ENCODE assay signal across 12 mouse cellular contexts in the genomic region with DNA sequence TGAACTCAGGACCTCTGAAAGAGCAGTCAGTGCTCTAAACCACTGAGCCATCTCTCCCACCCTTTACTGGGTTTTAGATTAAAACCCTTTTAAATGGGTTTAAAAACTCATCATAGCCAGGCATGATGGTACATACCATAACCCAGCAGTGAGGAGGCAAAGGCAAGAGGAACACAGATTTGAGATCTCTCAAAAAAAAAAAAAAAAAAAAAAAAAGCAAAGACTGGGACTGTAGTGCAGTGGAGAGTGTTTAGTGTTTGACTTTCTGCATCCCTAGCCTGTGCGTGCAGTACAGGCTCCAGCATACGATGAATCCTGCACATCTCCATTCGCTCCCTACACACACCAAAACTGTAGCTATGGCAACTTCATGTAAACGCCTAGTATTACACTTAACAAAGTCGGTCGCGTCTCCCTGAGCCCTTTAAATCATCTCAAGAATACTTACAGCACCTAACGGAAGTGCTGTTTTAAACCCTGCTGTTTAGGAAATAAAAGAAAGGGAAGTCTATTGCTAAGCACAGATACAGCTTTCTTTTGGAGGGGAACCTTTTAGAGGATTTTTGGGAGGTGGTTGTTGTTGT. TPM values are rescaled to one million over a fixed set of nuclear protein-coding genes. Genes with fewer than 3 reads are reported as not detected.
DNase-seq lines count a peak whose midpoint lies in the region; ATAC-seq lines count a peak whose summit lies in the region.
"Had no signal": no experiment of that assay in that cellular context is flagged by ENCODE, and none has a peak within 500 bp of the region (broad histone marks: within the 10 kb centered on the region; RNA-seq: fewer than 3 reads in every experiment).

No protein-coding gene starts in this region.

- ATAC-seq in kidney, embryonic 15.5 days (replicated peaks; ENCODE audit: low FRiP score), result 0 out of 2 replicates have a peak, but pooled peaks have one; percentile 43
- no peak for ATAC-seq in heart, embryonic 11.5 days (replicated peaks; ENCODE audit: insufficient number of reproducible peaks, low FRiP score, low TSS enrichment)

- H3K27ac ChIP-seq in kidney, embryonic 15.5 days, result no peak overlapping the region
- H3K27ac ChIP-seq in macrophage, result peak overlapping the region; percentile 59
- no peak overlapping the region for H3K27ac ChIP-seq in heart, embryonic 11.5 days (ENCODE audit: low read depth, low read length)
- H3K27ac ChIP-seq: limb, embryonic 13.5 days had no signal

- no peak overlapping the region for H3K4me3 ChIP-seq in kidney, embryonic 15.5 days (replicated peaks)
- no peak overlapping the region for H3K4me3 ChIP-seq in macrophage (ENCODE audit: inconsistent target)
- H3K4me3 ChIP-seq in heart, embryonic 11.5 days (ENCODE audit: low read depth, low read length), result no peak overlapping the region
- H3K4me3 ChIP-seq: hindbrain, embryonic 10.5 days; limb, embryonic 13.5 days had no signal

- no peak overlapping the region for H3K9ac ChIP-seq in kidney, embryonic 15.5 days
- no peak overlapping the region for H3K9ac ChIP-seq in heart, embryonic 11.5 days (ENCODE audit: low read depth, low read length)
- H3K9ac ChIP-seq: limb, embryonic 13.5 days had no signal

- peaks cover 93% of the 10 kb centered on the region for H3K79me2 ChIP-seq in macrophage (ENCODE audit: inconsistent target)

- no peaks in the 10 kb centered on the region for H3K27me3 ChIP-seq in kidney, embryonic 15.5 days
- H3K27me3 ChIP-seq in heart, embryonic 11.5 days (ENCODE audit: control insufficient read depth, insufficient read depth, low read length), result no peaks in the 10 kb centered on the region
- H3K27me3 ChIP-seq: limb, embryonic 13.5 days had no signal

- peaks cover 61% of the 10 kb centered on the region for H3K4me1 ChIP-seq in kidney, embryonic 15.5 days
- H3K4me1 ChIP-seq in heart, embryonic 11.5 days (ENCODE audit: control insufficient read depth, insufficient read depth, low read length), result peaks cover 15% of the 10 kb centered on the region

- H3K9me3 ChIP-seq in kidney, embryonic 15.5 days (replicated peaks), result no peaks in the 10 kb centered on the region
- H3K9me3 ChIP-seq in heart, embryonic 11.5 days (replicated peaks; ENCODE audit: control insufficient read depth, low read length), result no peaks in the 10 kb centered on the region
- H3K9me3 ChIP-seq: hindbrain, embryonic 10.5 days; limb, embryonic 13.5 days had no signal

- intact Hi-C loops in heart, postnatal 36 days (cut with DNase I), result no loop called here

- DNase-seq in kidney, adult 9 months, result no peak
- peak; percentile 22 for DNase-seq in thymus, postnatal 0 days (ENCODE audit: low spot score)
- no peak for DNase-seq in thymus, postnatal 10 days (ENCODE audit: low spot score in 2 of 2)
- DNase-seq in heart, postnatal 36 days, result no peak
- DNase-seq: cerebellum, adult 18-20 months; kidney, adult 8-10 months; thymus, postnatal 36 days had no signal

- H3K36me3 ChIP-seq in kidney, embryonic 15.5 days, result no peaks in the 10 kb centered on the region
- H3K36me3 ChIP-seq in macrophage (ENCODE audit: inconsistent target), result no peaks in the 10 kb centered on the region
- H3K36me3 ChIP-seq in heart, embryonic 11.5 days (ENCODE audit: control insufficient read depth, insufficient read depth, low read length), result no peaks in the 10 kb centered on the region
- H3K36me3 ChIP-seq: hindbrain, embryonic 10.5 days; limb, embryonic 13.5 days had no signal

- WGBS in kidney, embryonic 15.5 days, result 32% methylated on average over 8 of the region's 8 CpGs
- 10% methylated on average over 8 of the region's 8 CpGs for WGBS in macrophage (ENCODE audit: missing documents)
- WGBS in heart, embryonic 11.5 days (ENCODE audit: insufficient replicate concordance), result 67% methylated on average over 8 of the region's 8 CpGs

- no peak overlapping the region for H3K4me2 ChIP-seq in kidney, embryonic 15.5 days
- H3K4me2 ChIP-seq in heart, embryonic 11.5 days, result no peak overlapping the region
- H3K4me2 ChIP-seq: limb, embryonic 13.5 days had no signal

RNA-seq across cellular contexts. Expression of gene Lrp6, which starts 8.1 kb away (rescaled TPM):
- 34.5 and 37.5 TPM in 2 replicates for polyA plus RNA-seq in kidney, embryonic 15.5 days (2015; fragmentation: Nextera tagmentation; extraction: Ambion mirVana)
- polyA plus RNA-seq in thymus, postnatal 0 days (2015; fragmentation: Nextera tagmentation; extraction: Ambion mirVana), result 20.0 and 22.0 TPM in 2 replicates
- total RNA-seq in macrophage (2018; cell fraction: chromatin; rRNA removed), result 100 to 1,000 TPM in 15 of 26 experiments, 10 to 100 TPM in 11; 15.9 to 238 (median 128) TPM
- total RNA-seq in macrophage (2018; cell fraction: cytosol; rRNA removed), result 100 to 1,000 TPM in 9 of 26 experiments, 10 to 100 TPM in 17; 25.0 to 143 (median 66.5) TPM
- 100 to 1,000 TPM in 16 of 26 experiments, 10 to 100 TPM in 10; 37.2 to 288 (median 110) TPM for total RNA-seq in macrophage (2018; cell fraction: nucleus; rRNA removed)
- 39.1 to 57.6 TPM (median 52.8 TPM) in 3 replicates for polyA plus RNA-seq in macrophage (2018)
- 20.6 and 20.8 TPM in 2 replicates for polyA plus RNA-seq in heart, embryonic 11.5 days (2014; fragmentation: Nextera tagmentation; extraction: Ambion mirVana)
- 10 to 100 TPM; 52.1 to 57.6 TPM for total RNA-seq in heart, postnatal 36 days (2021)
